Mouse (Mus musculus): ENCODE data around the gene Cdkal1. TPM values are rescaled to one million over a fixed set of nuclear protein-coding genes. Genes with fewer than 3 reads are reported as not detected.

The Cdkal1 gene
- total and polyA plus RNA-seq, 3 experiments, result 3.9 to 30.3 (median 29.9) TPM

- peaks cover 7% of the 10 kb centered on the region for H3K4me1 ChIP-seq (ENCODE audit: control insufficient read depth, insufficient read depth, low read length)
- intact Hi-C loops (cut with DNase I), result no loop called here
- peaks cover 4% of the 10 kb centered on the region for H3K36me3 ChIP-seq (ENCODE audit: control insufficient read depth, insufficient read depth, low read length)
- no peak for DNase-seq
- no peak overlapping the region for H3K4me3 ChIP-seq
- no peak for TF ChIP-seq POLR2A (IDR thresholded peaks at IDR 0.05; ENCODE audit: insufficient read depth, low read depth, low read length)
- TF ChIP-seq EP300 (IDR thresholded peaks at IDR 0.05; ENCODE audit: insufficient read depth, low read depth, low read length), result no peak
- no peak for TF ChIP-seq CTCF (IDR thresholded peaks at IDR 0.05)
- no peaks in the 10 kb centered on the region for H3K79me2 ChIP-seq (replicated peaks; ENCODE audit: control insufficient read depth, insufficient read depth, low read length)
- H3K27ac ChIP-seq, result no peak overlapping the region; the same call in 1 of the 2 replicates
- H3K9ac ChIP-seq (ENCODE audit: low read depth, low read length), result no peak overlapping the region
- WGBS, result 75% methylated on average over 3 of the region's 3 CpGs
- H3K27me3 ChIP-seq (ENCODE audit: control insufficient read depth, insufficient read depth, low read length), result no peaks in the 10 kb centered on the region
Measured at GRCm38 (mm10) chr13:29635581-29635980, 219.9 kb downstream of the Cdkal1 start.

- WGBS, result 28% methylated on average over 5 of the region's 5 CpGs
- Histone ChIP-seq H3K4me1 (ENCODE audit: control insufficient read depth, insufficient read depth, low read length) (peaks cover 11% of the 10 kb centered on the region), H3K36me3 (ENCODE audit: control insufficient read depth, insufficient read depth, low read length) (peaks cover 2% of the 10 kb centered on the region), H3K79me2 (replicated peaks; ENCODE audit: control insufficient read depth, insufficient read depth, low read length) (no peaks in the 10 kb centered on the region), H3K27me3 (ENCODE audit: control insufficient read depth, insufficient read depth, low read length) (no peaks in the 10 kb centered on the region), H3K9ac (ENCODE audit: low read depth, low read length) (peak overlapping the region; percentile 66), H3K27ac (peak overlapping the region; percentile 50), H3K4me3 (no peak overlapping the region)
- intact Hi-C loops (cut with DNase I), result loop anchor here (5.0 kb wide), 1 partner anchor 434 kb away; no protein-coding TSS in a partner anchor
- no peak for TF ChIP-seq POLR2A (IDR thresholded peaks at IDR 0.05; ENCODE audit: insufficient read depth, low read depth, low read length)
- 0 out of 2 replicates have a peak, but pooled peaks have one; percentile 34 for TF ChIP-seq EP300 (IDR thresholded peaks at IDR 0.05; ENCODE audit: insufficient read depth, low read depth, low read length)
- DNase-seq, result peak; percentile 42 to 71
Measured at GRCm38 (mm10) chr13:29631342-29631741, 224.1 kb downstream of the Cdkal1 start.

GRCm38 (mm10) chr13:29628607-29629006, 226.9 kb downstream of the Cdkal1 start:
- DNase-seq, result peak; percentile 49 to 68
- peaks cover 2% of the 10 kb centered on the region for H3K36me3 ChIP-seq (ENCODE audit: control insufficient read depth, insufficient read depth, low read length)
- TF ChIP-seq POLR2A (IDR thresholded peaks at IDR 0.05; ENCODE audit: insufficient read depth, low read depth, low read length) (no peak), EP300 (IDR thresholded peaks at IDR 0.05; ENCODE audit: insufficient read depth, low read depth, low read length) (0 out of 2 replicates have a peak, but pooled peaks have one; percentile 59)
- intact Hi-C loops (cut with DNase I), result no loop called here
- WGBS, result 24% methylated on average over 5 of the region's 5 CpGs
- peak overlapping the region; percentile 72 for H3K27ac ChIP-seq
- no peaks in the 10 kb centered on the region for H3K27me3 ChIP-seq (ENCODE audit: control insufficient read depth, insufficient read depth, low read length)
- H3K79me2 ChIP-seq (replicated peaks; ENCODE audit: control insufficient read depth, insufficient read depth, low read length), result no peaks in the 10 kb centered on the region
- H3K4me1 ChIP-seq (ENCODE audit: control insufficient read depth, insufficient read depth, low read length), result peaks cover 11% of the 10 kb centered on the region
- H3K9ac ChIP-seq (ENCODE audit: low read depth, low read length), result no peak overlapping the region
- no peak overlapping the region for H3K4me3 ChIP-seq

GRCm38 (mm10) chr13:29627438-29628124, 227.9 kb downstream of the Cdkal1 start:
- Histone ChIP-seq H3K27ac (peak overlapping the region; percentile 72), H3K36me3 (ENCODE audit: control insufficient read depth, insufficient read depth, low read length) (peaks cover 2% of the 10 kb centered on the region), H3K79me2 (replicated peaks; ENCODE audit: control insufficient read depth, insufficient read depth, low read length) (no peaks in the 10 kb centered on the region), H3K9ac (ENCODE audit: low read depth, low read length) (no peak overlapping the region), H3K4me3 (no peak overlapping the region), H3K4me1 (ENCODE audit: control insufficient read depth, insufficient read depth, low read length) (peaks cover 11% of the 10 kb centered on the region), H3K27me3 (ENCODE audit: control insufficient read depth, insufficient read depth, low read length) (no peaks in the 10 kb centered on the region)
- TF ChIP-seq CTCF (IDR thresholded peaks at IDR 0.05) (no peak), EP300 (IDR thresholded peaks at IDR 0.05; ENCODE audit: insufficient read depth, low read depth, low read length) (no peak), POLR2A (IDR thresholded peaks at IDR 0.05; ENCODE audit: insufficient read depth, low read depth, low read length) (no peak)
- intact Hi-C loops (cut with DNase I), result no loop called here
- DNase-seq, result peak; percentile 59 to 74
- 55% methylated on average over 7 of the region's 7 CpGs for WGBS

- Histone ChIP-seq H3K4me1 (ENCODE audit: control insufficient read depth, insufficient read depth, low read length) (peaks cover 8% of the 10 kb centered on the region), H3K4me3 (no peak overlapping the region), H3K79me2 (replicated peaks; ENCODE audit: control insufficient read depth, insufficient read depth, low read length) (no peaks in the 10 kb centered on the region), H3K27ac (no peak overlapping the region), H3K9ac (ENCODE audit: low read depth, low read length) (no peak overlapping the region), H3K27me3 (ENCODE audit: control insufficient read depth, insufficient read depth, low read length) (no peaks in the 10 kb centered on the region), H3K36me3 (ENCODE audit: control insufficient read depth, insufficient read depth, low read length) (no peaks in the 10 kb centered on the region; the same call in 1 of the 2 replicates)
- intact Hi-C loops (cut with DNase I), result loop anchor here (1.0 kb wide), 1 partner anchor 17 kb away; no protein-coding TSS in a partner anchor
- 26% methylated on average over 1 of the region's 1 CpGs for WGBS
- no peak for TF ChIP-seq CTCF (IDR thresholded peaks at IDR 0.05)
- TF ChIP-seq EP300 (IDR thresholded peaks at IDR 0.05; ENCODE audit: insufficient read depth, low read depth, low read length), result no peak
- TF ChIP-seq POLR2A (IDR thresholded peaks at IDR 0.05; ENCODE audit: insufficient read depth, low read depth, low read length), result no peak
- DNase-seq, result no peak
Measured at GRCm38 (mm10) chr13:29624929-29625328, 230.5 kb downstream of the Cdkal1 start.

- intact Hi-C loops (cut with DNase I), result no loop called here
- no peak overlapping the region for H3K27ac ChIP-seq
- H3K36me3 ChIP-seq (ENCODE audit: control insufficient read depth, insufficient read depth, low read length), result no peaks in the 10 kb centered on the region; the same call in 1 of the 2 replicates
- no peaks in the 10 kb centered on the region for H3K27me3 ChIP-seq (ENCODE audit: control insufficient read depth, insufficient read depth, low read length)
- no peak for TF ChIP-seq EP300 (IDR thresholded peaks at IDR 0.05; ENCODE audit: insufficient read depth, low read depth, low read length)
- no peak for TF ChIP-seq POLR2A (IDR thresholded peaks at IDR 0.05; ENCODE audit: insufficient read depth, low read depth, low read length)
- no peak for TF ChIP-seq CTCF (IDR thresholded peaks at IDR 0.05)
- no peak overlapping the region for H3K4me3 ChIP-seq
- H3K79me2 ChIP-seq (replicated peaks; ENCODE audit: control insufficient read depth, insufficient read depth, low read length), result no peaks in the 10 kb centered on the region
- 78% methylated on average over 1 of the region's 1 CpGs for WGBS
- DNase-seq, result no peak
- H3K4me1 ChIP-seq (ENCODE audit: control insufficient read depth, insufficient read depth, low read length), result peaks cover 8% of the 10 kb centered on the region
- H3K9ac ChIP-seq (ENCODE audit: low read depth, low read length), result no peak overlapping the region
Measured at GRCm38 (mm10) chr13:29623636-29624239, 231.7 kb downstream of the Cdkal1 start.
